Mouse (Mus musculus) spleen, adult 18-20 months (tissue): Measurements from ENCODE around the gene Scaf11.
"Not testable (repeated sequence)": the region's sequence is repeated elsewhere in the genome, so short reads cannot be mapped to it uniquely, and the experiment has no call there.

Experiments used
- DNase-seq, 2 experiments: peaks; one replicate each; pipeline ENCODE4 v3.0.0; 2022; ENCODE audit warnings: mixed read lengths in 2 of 2

Scaf11 gene

GRCm38 (mm10) chr15:96463821-96464220, 3.2 kb upstream of the Scaf11 start:
- no peak for DNase-seq

DNA sequence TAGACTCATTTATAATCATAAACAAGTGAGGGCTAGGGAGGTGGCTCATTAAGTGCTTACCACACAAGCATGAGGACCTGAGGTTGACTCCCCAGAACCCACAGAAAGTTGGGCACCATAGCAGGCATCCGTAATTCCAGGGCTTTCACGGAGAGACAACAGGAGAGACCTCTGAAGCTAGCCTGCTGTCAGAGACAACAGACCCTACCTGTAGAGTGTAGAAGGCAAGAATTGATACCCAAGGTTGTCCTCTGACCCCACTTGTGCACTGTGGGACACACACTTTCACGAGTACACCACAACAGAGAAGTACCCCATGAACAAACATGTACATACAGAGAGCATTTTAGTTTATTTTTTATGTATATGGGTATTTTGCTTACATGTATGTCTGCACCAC, 2.0 kb upstream of the Scaf11 start:
- DNase-seq: no peak

GRCm38 (mm10) chr15:96461541-96462512, 1.2 kb upstream of the Scaf11 start:
- no peak for DNase-seq

DNA sequence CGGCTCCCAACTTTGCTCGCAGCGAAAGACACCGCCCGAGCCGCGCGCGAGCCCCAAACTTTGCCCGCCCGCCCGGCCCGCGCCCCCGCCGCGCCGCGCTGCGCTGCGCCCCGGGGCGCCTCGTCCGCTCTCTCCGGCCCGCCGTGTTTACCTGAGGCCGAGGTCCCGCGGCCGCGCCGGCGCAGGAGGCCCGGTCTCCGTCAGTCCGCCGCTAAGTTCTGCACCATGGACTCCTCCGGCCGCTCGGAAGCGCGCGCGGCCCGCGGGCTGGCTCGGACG, 253 bp downstream of the Scaf11 start:
- DNase-seq: no peak

GRCm38 (mm10) chr15:96459741-96460450, 747 bp downstream of the Scaf11 start:
- peak; percentile 61 to 67 for DNase-seq

DNA sequence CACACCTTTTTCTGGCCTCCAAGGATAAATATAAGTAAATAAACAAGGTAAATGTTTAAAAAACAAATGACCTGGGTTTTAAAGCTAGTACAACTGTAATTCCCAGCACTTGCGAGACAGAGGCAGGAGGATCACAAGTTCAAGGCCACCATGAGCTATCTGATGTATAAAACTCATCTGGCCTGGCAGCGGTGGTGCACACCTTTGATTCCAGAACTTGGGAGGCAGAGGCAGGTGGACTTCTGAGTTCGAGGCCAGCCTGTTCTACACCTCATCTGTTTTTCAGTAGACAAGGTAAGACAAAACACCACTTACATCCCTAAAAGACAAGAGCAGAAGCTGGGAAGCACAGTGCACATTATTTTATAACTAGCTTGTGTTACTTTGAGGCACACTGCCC, 2.4 kb downstream of the Scaf11 start:
- no peak for DNase-seq

- DNase-seq: no peak
These were observed 3.3 kb downstream of the Scaf11 start for GRCm38 (mm10) chr15:96457338-96457664.

GRCm38 (mm10) chr15:96456651-96457337, 3.8 kb downstream of the Scaf11 start:
- DNase-seq: no peak

DNA sequence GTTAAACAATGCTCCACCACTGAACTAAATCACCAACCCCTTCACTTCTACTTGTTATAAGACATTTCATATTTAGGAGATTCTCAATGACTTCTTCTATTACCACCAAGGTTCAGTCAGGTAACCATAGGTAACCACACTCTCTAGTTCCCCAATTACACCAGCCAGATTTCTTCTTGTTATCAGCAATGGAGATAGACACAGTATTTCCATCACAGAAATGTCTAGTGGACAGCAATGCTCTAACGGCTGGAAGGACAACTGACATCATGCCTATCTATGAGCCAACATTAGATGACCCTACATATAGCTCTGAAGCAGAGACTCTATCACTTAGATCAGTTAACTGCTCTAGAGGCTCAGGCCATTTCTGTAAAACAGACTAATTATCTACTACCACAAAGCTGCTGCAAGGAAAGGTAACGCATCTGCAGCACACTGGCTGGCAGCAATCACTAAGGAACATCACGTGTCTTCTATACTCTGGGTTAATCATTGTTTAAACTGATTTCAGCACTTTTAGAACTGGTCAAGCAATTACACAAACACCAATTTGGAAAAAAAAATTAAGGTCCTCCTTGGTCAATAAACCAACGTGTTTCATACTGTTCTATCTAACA, 4.9 kb downstream of the Scaf11 start:
- no peak for DNase-seq

DNA sequence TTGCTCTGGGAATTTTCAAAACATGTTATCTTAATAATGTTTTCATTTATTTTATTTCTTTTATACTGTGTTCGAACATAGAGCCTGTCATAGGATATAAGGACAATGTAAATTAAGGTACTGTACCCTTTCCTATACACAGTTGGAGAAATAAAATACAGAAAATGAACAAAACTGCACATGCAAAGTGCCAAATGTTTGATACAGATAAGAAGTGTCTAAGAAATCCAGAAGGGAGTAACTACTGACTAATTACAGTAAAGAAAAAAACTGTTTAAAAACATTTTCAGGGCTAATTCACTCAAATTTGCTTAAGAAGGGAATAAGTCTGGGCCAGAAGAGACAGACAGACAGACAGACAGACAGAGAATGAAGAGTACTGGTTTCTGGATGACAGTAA, 7.3 kb downstream of the Scaf11 start:
- DNase-seq: no peak

- no peak for DNase-seq
These were observed 11.9 kb downstream of the Scaf11 start for GRCm38 (mm10) chr15:96448656-96449299.

DNA sequence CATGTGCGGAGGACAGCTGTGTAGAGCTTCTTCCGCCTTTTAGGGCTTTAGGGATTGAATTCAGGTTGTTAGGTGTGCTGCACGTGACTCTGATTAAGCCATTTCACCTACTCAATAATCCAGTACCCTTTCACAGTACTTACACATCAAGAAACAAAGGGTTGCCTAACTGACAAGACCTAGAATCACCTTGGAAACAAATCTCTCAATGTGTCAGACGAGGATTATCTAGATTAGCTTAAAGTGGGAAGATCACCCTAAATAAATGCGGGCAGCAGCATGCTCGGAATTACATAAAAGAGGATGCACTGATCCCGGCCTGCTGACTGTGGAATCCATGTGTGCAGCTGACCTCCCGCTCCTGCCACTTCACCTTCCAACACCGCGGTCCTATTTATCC, 13.9 kb downstream of the Scaf11 start:
- DNase-seq: no peak

DNA sequence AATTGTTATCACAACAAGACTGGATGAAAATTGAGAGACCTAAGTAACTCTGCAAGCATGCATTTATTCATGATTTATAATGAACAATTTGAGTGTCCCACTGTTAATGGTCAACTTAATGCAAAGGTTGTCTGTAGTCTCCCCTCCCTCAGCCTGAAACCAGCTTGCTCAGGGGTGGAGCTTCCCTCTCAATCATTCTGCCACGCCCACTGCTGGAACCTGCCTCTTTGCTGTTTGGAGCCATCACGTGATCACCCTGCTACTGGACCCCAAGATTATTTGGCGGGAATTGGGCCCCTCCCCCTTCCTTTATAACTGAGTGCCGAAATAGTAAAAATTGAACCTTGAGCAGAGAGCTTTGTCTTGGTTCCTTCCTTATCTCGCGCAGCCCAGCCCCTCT, 19.2 kb downstream of the Scaf11 start:
- not testable (repeated sequence) for DNase-seq

DNA sequence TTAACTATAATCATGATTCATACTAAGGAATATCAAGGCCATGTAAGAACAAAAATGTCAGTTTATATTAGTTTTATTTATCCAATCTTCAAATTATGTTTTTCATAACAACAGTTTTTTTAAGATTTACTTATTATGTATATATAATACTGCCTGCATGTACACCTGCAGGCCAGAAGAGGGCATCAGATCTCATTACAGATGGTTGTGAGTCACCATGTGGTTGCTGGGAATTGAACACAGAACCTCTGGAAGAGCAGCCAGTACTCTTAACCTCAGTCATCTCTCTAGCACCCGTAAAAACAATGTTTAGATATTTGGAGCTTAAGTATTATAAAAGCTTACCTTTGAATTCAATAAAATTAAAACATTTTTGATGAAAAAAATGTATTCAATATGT, 26.4 kb downstream of the Scaf11 start:
- DNase-seq: no peak

DNA sequence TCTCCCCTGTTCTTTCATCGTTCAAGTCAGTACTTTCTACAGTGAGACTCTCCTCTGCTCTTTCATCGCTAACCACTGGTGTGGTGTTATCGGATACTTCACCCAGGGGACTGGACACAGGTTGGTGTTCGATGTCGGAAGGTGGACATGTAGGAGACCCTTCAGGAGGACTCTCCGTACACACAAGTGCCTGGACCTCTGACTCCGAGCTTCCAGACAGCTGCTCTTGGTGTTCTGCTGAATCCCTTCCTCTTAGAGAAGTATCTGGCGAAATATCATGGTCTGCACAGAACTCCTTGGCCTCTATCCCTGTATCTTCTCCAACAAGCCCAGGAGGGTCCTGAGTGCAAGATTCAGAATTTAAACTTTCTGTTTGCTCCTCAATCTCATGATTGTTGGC, 40.7 kb downstream of the Scaf11 start:
- no peak for DNase-seq

DNA sequence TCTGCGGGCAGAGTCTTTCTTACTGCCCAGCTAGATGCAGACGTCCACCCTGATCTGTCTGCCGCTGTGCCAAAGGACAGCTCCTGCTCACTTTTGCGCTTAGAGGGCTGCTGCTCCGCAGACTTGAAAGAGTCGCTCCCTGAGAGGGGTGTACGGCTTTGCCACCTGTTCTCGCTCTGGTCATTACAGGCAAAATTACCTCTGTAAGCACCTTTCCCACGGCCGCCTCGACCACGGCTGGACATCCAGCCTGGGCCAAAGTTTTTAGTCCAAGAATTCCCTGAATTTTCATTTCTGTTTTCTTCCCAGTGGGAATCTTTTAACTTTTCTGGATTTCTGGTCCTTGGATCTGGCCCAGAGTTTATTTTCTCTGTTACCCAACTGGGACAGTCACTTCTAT, 42.5 kb downstream of the Scaf11 start:
- no peak for DNase-seq

- DNase-seq: no peak
These were observed 51.9 kb downstream of the Scaf11 start for GRCm38 (mm10) chr15:96408717-96409121.

- no peak for DNase-seq
These were observed 53.5 kb downstream of the Scaf11 start for GRCm38 (mm10) chr15:96407151-96407550.

DNA sequence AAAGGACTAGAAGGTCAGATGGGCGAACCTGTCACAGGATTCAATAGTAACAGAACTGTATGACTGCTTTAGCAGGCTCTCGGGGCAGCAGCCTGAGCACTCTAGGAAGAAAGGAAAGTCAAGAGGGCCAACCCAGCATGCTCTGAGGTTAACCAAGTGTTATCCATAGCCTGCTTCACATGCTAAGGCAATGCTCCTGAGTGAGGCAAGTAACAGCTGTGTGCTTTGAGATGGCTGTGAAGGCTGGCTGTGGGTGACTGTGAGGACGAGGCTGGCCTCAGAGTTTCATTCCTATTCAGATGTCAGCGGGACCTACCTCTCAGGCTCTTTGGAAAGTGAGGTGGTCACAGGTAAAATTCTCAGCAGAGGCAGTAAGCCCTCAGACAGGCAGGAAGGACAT, 54.4 kb downstream of the Scaf11 start:
- DNase-seq: no peak

DNA sequence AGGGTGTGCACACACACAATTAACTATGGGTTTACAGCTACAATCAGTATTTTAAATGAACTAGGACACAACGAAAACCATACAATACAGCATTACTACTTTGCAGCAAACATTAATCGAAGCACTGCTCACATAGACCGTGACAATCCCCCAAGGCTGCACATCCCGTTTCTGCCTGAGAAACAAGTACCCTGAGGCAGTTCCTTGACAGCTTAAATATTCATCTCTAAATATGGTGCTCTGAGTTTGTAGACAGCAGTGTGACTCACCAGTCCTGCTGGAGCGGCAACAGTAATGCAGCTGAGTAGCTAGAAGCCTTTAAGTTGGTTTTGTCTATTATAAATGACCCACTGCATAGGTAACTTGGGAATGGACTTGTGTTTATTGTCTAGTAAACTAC, 55.1 kb downstream of the Scaf11 start:
- DNase-seq: no peak

DNA sequence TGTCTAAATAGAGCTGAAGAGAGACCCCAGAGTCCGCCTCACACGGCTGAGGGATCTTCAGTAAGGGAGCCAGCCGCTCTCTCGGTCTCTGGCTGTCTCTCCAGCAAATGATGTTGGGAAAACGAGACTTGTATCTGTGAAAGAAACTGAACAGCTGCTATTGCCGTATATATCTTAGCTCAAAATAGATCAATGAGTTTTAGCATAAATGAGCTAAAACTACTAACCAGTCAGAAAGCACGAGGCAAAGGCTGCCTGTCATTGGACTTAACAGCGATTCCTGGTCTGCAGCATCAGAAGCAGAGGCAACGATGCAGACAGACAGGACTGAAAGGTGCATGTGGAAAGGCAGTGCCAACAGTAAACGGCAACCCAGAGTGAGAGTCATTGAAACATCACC, 62.3 kb downstream of the Scaf11 start:
- DNase-seq: no peak

- no peak for DNase-seq
These were observed 63.9 kb downstream of the Scaf11 start for GRCm38 (mm10) chr15:96396641-96397344.
